Mouse (Mus musculus) common myeloid progenitor, adult 5-6 weeks (primary cell): ENCODE results near the gene Zfp949. TPM values are rescaled to one million over a fixed set of nuclear protein-coding genes. Genes with fewer than 3 reads are reported as not detected.
A peak's percentile ranks its signal among the peaks of the same experiment; 100 is the strongest.
"Not testable (repeated sequence)": the region's sequence is repeated elsewhere in the genome, so short reads cannot be mapped to it uniquely, and the experiment has no call there.

ENCODE experiments used
- ATAC-seq: replicated peaks from 2 replicates; pipeline ENCODE4 v1.8.0; 2016; ENCODE audit warnings: low read depth, mild to moderate bottlenecking, moderate TSS enrichment, inconsistent platforms; ENCODE audit not compliant: poor library complexity, severe bottlenecking
- total RNA-seq: library from RNA; stranded (forward); fragments of 200-1000, 187-1606 nt; gene quantifications from 2 replicates; pipeline ENCODE4 v1.2.3, GENCODE M21; 2017

The Zfp949 gene
- total RNA-seq, 1 experiment from 2014 or later: 11.4 TPM

- peak; percentile 85 for ATAC-seq
Observed at GRCm38 (mm10) chr9:88539546-88540224, 8.1 kb upstream of the Zfp949 start.

GRCm38 (mm10) chr9:88542816-88543215 lies 5.0 kb upstream of the Zfp949 start:
- peak; percentile 55 for ATAC-seq

- no peak for ATAC-seq
Observed at GRCm38 (mm10) chr9:88545534-88545933, 2.3 kb upstream of the Zfp949 start.

GRCm38 (mm10) chr9:88546166-88546565 lies 1.7 kb upstream of the Zfp949 start:
- ATAC-seq: peak; percentile 51

GRCm38 (mm10) chr9:88546657-88547056 lies 1.2 kb upstream of the Zfp949 start:
- ATAC-seq: no peak

GRCm38 (mm10) chr9:88547270-88547669 lies 550 bp upstream of the Zfp949 start:
- peak; percentile 72 for ATAC-seq

GRCm38 (mm10) chr9:88548614-88548945 lies 760 bp downstream of the Zfp949 start:
- no peak for ATAC-seq

GRCm38 (mm10) chr9:88553071-88553470 lies 5.3 kb downstream of the Zfp949 start:
- ATAC-seq: peak; percentile 84

GRCm38 (mm10) chr9:88558146-88558545 lies 10.3 kb downstream of the Zfp949 start:
- no peak for ATAC-seq

- ATAC-seq: not testable (repeated sequence)
Observed at GRCm38 (mm10) chr9:88561476-88561875, 13.7 kb downstream of the Zfp949 start.

GRCm38 (mm10) chr9:88570471-88570870 lies 22.7 kb downstream of the Zfp949 start:
- ATAC-seq: not testable (repeated sequence)

- ATAC-seq: not testable (repeated sequence)
Observed at GRCm38 (mm10) chr9:88580591-88580990, 32.8 kb downstream of the Zfp949 start, which contains the start of gene Trim43a. Gene Trim43a, plus strand, starts transcription at chr9:88580891.

- ATAC-seq: not testable (repeated sequence)
Observed at GRCm38 (mm10) chr9:88593708-88594107, 45.9 kb downstream of the Zfp949 start.

GRCm38 (mm10) chr9:88599206-88600162 lies 51.7 kb downstream of the Zfp949 start:
- peak; percentile 98 for ATAC-seq

Other genes with a start within 250 kb of the Zfp949 start
- gene Nt5e, start 220.8 kb upstream of the Zfp949 start, total RNA-seq: 0.05 and 1.0 TPM in 2 replicates
- 15.8 and 25.7 TPM in 2 replicates for gene Snx14, start 109.1 kb upstream of the Zfp949 start, total RNA-seq
- not detected in 2 replicates for gene Gm20537, start 91.4 kb upstream of the Zfp949 start, total RNA-seq
- gene Syncrip, start 65.4 kb upstream of the Zfp949 start, total RNA-seq: 305 and 315 TPM in 2 replicates
- not detected in 2 replicates for gene Trim43a, start 32.9 kb downstream of the Zfp949 start, total RNA-seq
- gene Mthfsl, start 172.3 kb downstream of the Zfp949 start, total RNA-seq: 14.5 and 38.9 TPM in 2 replicates
- not detected in 2 replicates for gene Bcl2a1d, start 183.9 kb downstream of the Zfp949 start, total RNA-seq